Mouse (Mus musculus) MEL (cell line): ENCODE results near the gene Prox2. TPM values are rescaled to one million over a fixed set of nuclear protein-coding genes. Genes with fewer than 3 reads are reported as not detected.

Experiments
- DNase-seq: peaks from one replicate; pipeline ENCODE4 v3.0.0; 2011; ENCODE audit warnings: low read depth, low spot score
- H3K27ac ChIP-seq: 2 replicates; pipeline ENCODE4 v1.5.1; 2012; ENCODE audit warnings: low read depth, mild to moderate bottlenecking, control low read depth, low read length, moderate library complexity; ENCODE audit not compliant: control insufficient read depth
- H3K27me3 ChIP-seq, 2 experiments: fragments of 150-350 bp in 1 of 2; sonication (generic) in 1 of 2; 2 replicates each; pipeline ENCODE4 v1.6.1; 2012; ENCODE audit warnings: low read length in 2 of 2, mild to moderate bottlenecking in 2 of 2, improper control_type of control experiment in 1 of 2, moderate library complexity in 1 of 2; ENCODE audit not compliant: insufficient read depth in 2 of 2, control insufficient read depth in 1 of 2
- H3K36me3 ChIP-seq, 2 experiments: 2 replicates each; pipeline ENCODE4 v1.6.1; 2012 to 2014; ENCODE audit warnings: low read length in 2 of 2, improper control_type of control experiment in 1 of 2, inconsistent platforms in 1 of 2, mild to moderate bottlenecking in 1 of 2; ENCODE audit not compliant: insufficient read depth in 2 of 2, control insufficient read depth in 1 of 2
- H3K4me1 ChIP-seq, 2 experiments: fragments of 150-350 bp in 1 of 2; sonication (generic) in 1 of 2; 2 replicates each; pipeline ENCODE4 v1.6.1; 2012; ENCODE audit warnings: low read length in 2 of 2, improper control_type of control experiment in 1 of 2, mild to moderate bottlenecking in 1 of 2; ENCODE audit not compliant: insufficient read depth in 2 of 2, control insufficient read depth in 1 of 2
- H3K4me3 ChIP-seq, 2 experiments: fragments of 150-350 bp in 1 of 2; sonication (generic) in 1 of 2; 2 replicates each; pipeline ENCODE4 v1.5.1; 2012; ENCODE audit warnings: low read depth in 2 of 2, low read length in 2 of 2, mild to moderate bottlenecking in 2 of 2, moderate library complexity in 2 of 2, control low read depth in 1 of 2, improper control_type of control experiment in 1 of 2; ENCODE audit not compliant: control insufficient read depth in 1 of 2, insufficient read depth in 1 of 2
- H3K79me2 ChIP-seq: 2 replicates; pipeline ENCODE4 v1.6.1; 2012; ENCODE audit warnings: mild to moderate bottlenecking, low read length, moderate library complexity; ENCODE audit not compliant: control insufficient read depth, poor library complexity, insufficient read depth
- H3K9ac ChIP-seq: 2 replicates; pipeline ENCODE4 v1.6.1; 2012; ENCODE audit warnings: low read depth, mild to moderate bottlenecking, control low read depth, low read length, moderate library complexity; ENCODE audit not compliant: control insufficient read depth, poor library complexity, severe bottlenecking
- H3K9me3 ChIP-seq: fragments of 150-350 bp; sonication (generic); replicated peaks from 2 replicates; pipeline ENCODE4 v1.6.1; 2012; ENCODE audit warnings: mild to moderate bottlenecking, low read length, improper control_type of control experiment, moderate library complexity; ENCODE audit not compliant: insufficient read depth
- BHLHE40 ChIP-seq: IDR thresholded peaks from 2 replicates; pipeline ENCODE4 v1.6.1; 2012; ENCODE audit warnings: low read depth, mild to moderate bottlenecking, inconsistent platforms, low read length, improper control_type of control experiment, borderline replicate concordance
- CHD1 ChIP-seq: IDR thresholded peaks from 2 replicates; pipeline ENCODE4 v1.6.1; 2012; ENCODE audit warnings: low read depth, mild to moderate bottlenecking, inconsistent platforms, low read length, improper control_type of control experiment
- E2F4 ChIP-seq: IDR thresholded peaks from 2 replicates; pipeline ENCODE4 v1.6.1; 2011; ENCODE audit warnings: low read depth, low read length, improper control_type of control experiment, borderline replicate concordance
- EP300 ChIP-seq, 2 experiments: IDR thresholded peaks; 2 replicates each; pipeline ENCODE4 v1.6.1; 2011; ENCODE audit warnings: improper control_type of control experiment in 2 of 2, low read length in 2 of 2, low read depth in 1 of 2, mild to moderate bottlenecking in 1 of 2
- ETS1 ChIP-seq: IDR thresholded peaks from 2 replicates; pipeline ENCODE4 v1.6.1; 2012; ENCODE audit warnings: low read depth, mild to moderate bottlenecking, inconsistent platforms, low read length, improper control_type of control experiment, moderate library complexity
- GABPA ChIP-seq: IDR thresholded peaks from 2 replicates; pipeline ENCODE4 v1.6.1; 2012; ENCODE audit warnings: low read depth, mild to moderate bottlenecking, inconsistent platforms, low read length, improper control_type of control experiment, moderate library complexity
- HCFC1 ChIP-seq: IDR thresholded peaks from 2 replicates; pipeline ENCODE4 v1.6.1; 2012; ENCODE audit warnings: low read depth, mild to moderate bottlenecking, inconsistent platforms, low read length, improper control_type of control experiment, moderate library complexity
- MAFK ChIP-seq: IDR thresholded peaks from 2 replicates; pipeline ENCODE4 v1.6.1; 2011; ENCODE audit warnings: low read depth, mild to moderate bottlenecking, low read length, improper control_type of control experiment, borderline replicate concordance
- MAZ ChIP-seq: IDR thresholded peaks from 2 replicates; pipeline ENCODE4 v1.6.1; 2012; ENCODE audit warnings: low read depth, mild to moderate bottlenecking, inconsistent platforms, low read length, improper control_type of control experiment
- MXI1 ChIP-seq: IDR thresholded peaks from 2 replicates; pipeline ENCODE4 v1.6.1; 2011; ENCODE audit warnings: mild to moderate bottlenecking, low read depth, low read length, improper control_type of control experiment
- MYC ChIP-seq: IDR thresholded peaks from 2 replicates; pipeline ENCODE4 v1.6.1; 2011; ENCODE audit warnings: low read depth, mild to moderate bottlenecking, low read length, improper control_type of control experiment, moderate library complexity
- POLR2A ChIP-seq, 2 experiments: IDR thresholded peaks; 2 replicates each; pipeline ENCODE4 v1.6.1; 2011 to 2012; ENCODE audit warnings: low read length in 2 of 2, mild to moderate bottlenecking in 2 of 2, control low read depth in 1 of 2, improper control_type of control experiment in 1 of 2, low read depth in 1 of 2, moderate library complexity in 1 of 2; ENCODE audit not compliant: control insufficient read depth in 1 of 2, insufficient read depth in 1 of 2, poor library complexity in 1 of 2
- RAD21 ChIP-seq: IDR thresholded peaks from 2 replicates; pipeline ENCODE4 v1.6.1; 2011; ENCODE audit warnings: mild to moderate bottlenecking, low read depth, low read length, improper control_type of control experiment
- SIN3A ChIP-seq: IDR thresholded peaks from 2 replicates; pipeline ENCODE4 v1.6.1; 2012; ENCODE audit warnings: low read length, improper control_type of control experiment, inconsistent platforms
- TAL1 ChIP-seq: IDR thresholded peaks from 2 replicates; pipeline ENCODE4 v1.6.1; 2012; ENCODE audit warnings: mild to moderate bottlenecking, inconsistent platforms, low read length, moderate library complexity, mixed read lengths
- TBP ChIP-seq: IDR thresholded peaks from 2 replicates; pipeline ENCODE4 v1.8.0; 2011; ENCODE audit warnings: low read depth, low read length, improper control_type of control experiment
- TCF12 ChIP-seq: IDR thresholded peaks from 2 replicates; pipeline ENCODE4 v1.6.1; 2014; ENCODE audit warnings: low read depth, mild to moderate bottlenecking, inconsistent platforms, low read length, improper control_type of control experiment, moderate library complexity
- USF1 ChIP-seq: IDR thresholded peaks from 2 replicates; pipeline ENCODE4 v1.6.1; 2014; ENCODE audit warnings: low read depth, mild to moderate bottlenecking, inconsistent platforms, low read length, improper control_type of control experiment, moderate library complexity
- USF2 ChIP-seq, 2 experiments: IDR thresholded peaks; 2 replicates each; pipeline ENCODE4 v1.6.1; 2011 to 2012; ENCODE audit warnings: improper control_type of control experiment in 2 of 2, low read length in 2 of 2, borderline replicate concordance in 1 of 2, inconsistent platforms in 1 of 2, low read depth in 1 of 2, mild to moderate bottlenecking in 1 of 2; ENCODE audit not compliant: insufficient read depth in 1 of 2
- ZMIZ1 ChIP-seq: IDR thresholded peaks from 2 replicates; pipeline ENCODE4 v1.6.1; 2012; ENCODE audit warnings: low read depth, mild to moderate bottlenecking, inconsistent platforms, low read length, improper control_type of control experiment, moderate library complexity
- ZNF384 ChIP-seq: IDR thresholded peaks from 2 replicates; pipeline ENCODE4 v1.6.1; 2012; ENCODE audit warnings: low read depth, mild to moderate bottlenecking, inconsistent platforms, low read length, improper control_type of control experiment
- polyA plus RNA-seq, 2 experiments: library from polyadenylated mRNA; stranded (reverse) in 1 of 2; unstranded in 1 of 2; fragments of >175 nt in 1 of 2; fragments of >200 nt in 1 of 2; gene quantifications; 2 replicates each; pipeline versions ENCODE4 v1.2.1 to v1.2.4; 2012; ENCODE audit warnings: low replicate concordance in 2 of 2, low read depth in 1 of 2; ENCODE audit not compliant: insufficient read length in 2 of 2, insufficient read depth in 1 of 2, missing spikeins in 1 of 2
- total RNA-seq: library from RNA; depleted of rRNA; stranded (reverse); fragments of 300-350 nt; gene quantifications from 2 replicates; pipeline ENCODE4 v1.2.3, GENCODE M21; 2012

The Prox2 gene
- total and polyA plus RNA-seq, 3 experiments = 3.1 to 3.6 TPM; not detected in 1

DNA sequence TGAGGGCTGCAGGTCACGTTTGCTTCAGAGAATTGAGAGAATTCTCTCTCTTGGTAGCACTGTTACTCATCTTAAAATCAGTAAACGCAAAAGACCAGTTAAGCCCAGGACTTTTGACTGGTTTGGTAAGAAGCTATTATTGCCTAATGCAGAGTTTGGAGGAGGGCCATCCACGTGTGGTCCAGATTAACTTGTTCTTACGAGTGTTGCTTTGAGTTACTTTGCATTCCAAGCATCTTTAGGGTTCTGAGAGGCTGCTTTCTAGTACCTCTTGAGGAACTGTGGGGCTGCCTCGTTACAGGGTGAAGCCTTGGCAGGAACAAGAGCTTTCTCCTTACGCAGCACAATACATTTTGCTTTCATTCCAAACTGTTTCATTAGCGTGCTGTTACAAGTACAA lies 5.1 kb upstream of the Prox2 start:
- no peak overlapping the region for H3K4me3 ChIP-seq
- H3K27me3 ChIP-seq = no peaks in the 10 kb centered on the region
- H3K79me2 ChIP-seq = peaks cover 51% of the 10 kb centered on the region
- H3K9ac ChIP-seq = no peak overlapping the region
- no peak overlapping the region for H3K27ac ChIP-seq
- H3K36me3 ChIP-seq = peaks cover 23 to 26% of the 10 kb centered on the region in 2 experiments
- H3K9me3 ChIP-seq = no peaks in the 10 kb centered on the region
- H3K4me1 ChIP-seq = peaks cover 9 to 20% of the 10 kb centered on the region in 2 experiments; a peak in 3 of 4 replicates
- DNase-seq = no peak
- TF ChIP-seq CHD1 = no peak
- no peak for TF ChIP-seq USF1
- no peak for TF ChIP-seq USF2 (IDR thresholded peaks at IDR 0.05; ENCODE audit: borderline replicate concordance in 1 of 2, insufficient read depth in 1 of 2, low read depth in 1 of 2, low read length in 2 of 2)
- no peak for TF ChIP-seq TBP
- no peak for TF ChIP-seq POLR2A (IDR thresholded peaks at IDR 0.05; ENCODE audit: control insufficient read depth in 1 of 2, insufficient read depth in 1 of 2, low read depth in 1 of 2, low read length in 2 of 2, poor library complexity in 1 of 2)
- TF ChIP-seq ETS1 = no peak
- TF ChIP-seq MYC = no peak
- no peak for TF ChIP-seq MXI1
- TF ChIP-seq HCFC1 = no peak
- TF ChIP-seq E2F4 = no peak
- TF ChIP-seq MAZ = no peak
- no peak for TF ChIP-seq MAFK
- no peak for TF ChIP-seq EP300 (IDR thresholded peaks at IDR 0.05; ENCODE audit: low read depth in 1 of 2, low read length in 2 of 2)
- TF ChIP-seq GABPA = no peak
- no peak for TF ChIP-seq SIN3A
- TF ChIP-seq RAD21 = no peak

DNA sequence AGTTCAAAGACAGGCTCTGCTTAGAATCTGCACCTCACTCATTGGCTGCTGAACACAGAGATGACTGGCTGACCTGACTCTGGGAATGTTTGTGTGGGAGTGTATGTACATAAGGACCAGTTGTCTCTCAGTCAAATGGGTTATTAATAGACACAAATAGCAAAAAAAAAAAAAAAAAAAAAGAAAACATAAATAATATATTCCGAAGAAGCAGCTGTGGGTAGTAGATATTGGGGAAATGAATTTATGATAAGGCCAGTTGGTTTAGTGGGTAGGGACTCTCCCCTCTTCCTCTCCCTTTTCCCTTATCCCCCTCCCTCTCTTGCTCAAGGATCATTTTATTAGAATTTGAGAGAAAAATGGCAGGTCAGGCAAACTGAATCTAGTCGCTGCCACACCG lies 3.4 kb upstream of the Prox2 start:
- Histone ChIP-seq H3K4me3 (no peak overlapping the region), H3K79me2 (peaks cover 58% of the 10 kb centered on the region), H3K27ac (no peak overlapping the region), H3K9ac (no peak overlapping the region), H3K4me1 (peaks cover 11 to 29% of the 10 kb centered on the region in 2 experiments), H3K36me3 (peaks cover 22 to 29% of the 10 kb centered on the region in 2 experiments), H3K9me3 (no peaks in the 10 kb centered on the region), H3K27me3 (no peaks in the 10 kb centered on the region)
- no peak for DNase-seq
- no peak for TF ChIP-seq ZMIZ1
- no peak for TF ChIP-seq MYC
- peak; percentile 51 for TF ChIP-seq TAL1
- TF ChIP-seq TCF12 = peak; percentile 41; the same call in 1 of the 2 replicates
- TF ChIP-seq ZNF384 = peak; percentile 66
- TF ChIP-seq RAD21 = no peak
- no peak for TF ChIP-seq BHLHE40
- 0 out of 2 replicates have a peak, but pooled peaks have one; percentile 34 for TF ChIP-seq ETS1
- TF ChIP-seq, all 39 proteins: peak for 4
